Mouse (Mus musculus): Measurements from ENCODE around the gene Stpg3. TPM values are rescaled to one million over a fixed set of nuclear protein-coding genes. Genes with fewer than 3 reads are reported as not detected.

The Stpg3 gene
- polyA plus RNA-seq, 1 experiment from 2014 or later = not detected

GRCm38 (mm10) chr2:25200631-25201030 is 13.8 kb downstream of the Stpg3 start:
- Histone ChIP-seq H3K27ac (no peak overlapping the region), H3K9me3 (no peaks in the 10 kb centered on the region), H3K4me3 (replicated peaks) (no peak overlapping the region), H3K4me1 (0 out of 2 replicates have a peak, but pooled peaks cover 3% of the 10 kb centered on the region), H3K27me3 (replicated peaks) (no peaks in the 10 kb centered on the region), H3K36me3 (peaks cover 58% of the 10 kb centered on the region), H3K9ac (no peak overlapping the region), H3K4me2 (no peak overlapping the region)
- no peak for ATAC-seq (ENCODE audit: insufficient read depth, low FRiP score, low read depth)
- WGBS = 90% methylated on average over 2 of the region's 2 CpGs

- Histone ChIP-seq H3K4me2 (no peak overlapping the region), H3K9me3 (no peaks in the 10 kb centered on the region), H3K27me3 (replicated peaks) (0 out of 2 replicates have a peak, but pooled peaks cover 4% of the 10 kb centered on the region), H3K9ac (no peak overlapping the region), H3K4me1 (peaks cover 29% of the 10 kb centered on the region), H3K36me3 (peaks cover 34% of the 10 kb centered on the region), H3K4me3 (replicated peaks) (no peak overlapping the region), H3K27ac (0 out of 2 replicates have a peak overlapping the region, but pooled peaks have one; percentile 90)
- no peak for ATAC-seq (ENCODE audit: insufficient read depth, low FRiP score, low read depth)
Observed at GRCm38 (mm10) chr2:25197946-25198345, 16.5 kb downstream of the Stpg3 start.

GRCm38 (mm10) chr2:25197191-25197590 is 17.2 kb downstream of the Stpg3 start:
- Histone ChIP-seq H3K9ac (0 out of 2 replicates have a peak overlapping the region, but pooled peaks have one; percentile 4), H3K4me3 (replicated peaks) (peak overlapping the region; percentile 43; the same call in 1 of the 2 replicates), H3K27ac (peak overlapping the region; percentile 90), H3K4me2 (peak overlapping the region; percentile 66), H3K27me3 (replicated peaks) (0 out of 2 replicates have a peak, but pooled peaks cover 4% of the 10 kb centered on the region), H3K9me3 (no peaks in the 10 kb centered on the region), H3K4me1 (peaks cover 29% of the 10 kb centered on the region), H3K36me3 (peaks cover 26% of the 10 kb centered on the region)
- no peak for ATAC-seq (ENCODE audit: insufficient read depth, low FRiP score, low read depth)
- WGBS = 22% methylated on average over 2 of the region's 2 CpGs

GRCm38 (mm10) chr2:25196172-25196954 is 18.1 kb downstream of the Stpg3 start, which contains the start of gene Tor4a:
Gene Tor4a (minus strand): TSS chr2:25196886.
- Histone ChIP-seq H3K4me2 (peak within 1 kb of the TSS; percentile 66), H3K9ac (peak within 1 kb of the TSS; percentile 24), H3K9me3 (no peaks in the 10 kb centered on the region), H3K4me3 (replicated peaks) (peak within 1 kb of the TSS; percentile 43), H3K27me3 (replicated peaks) (0 out of 2 replicates have a peak, but pooled peaks cover 4% of the 10 kb centered on the region), H3K4me1 (peaks cover 29% of the 10 kb centered on the region), H3K36me3 (peaks cover 18% of the 10 kb centered on the region), H3K27ac (peak within 1 kb of the TSS; percentile 90)
- ATAC-seq (ENCODE audit: insufficient read depth, low FRiP score, low read depth) = peak; percentile 85
- WGBS = 8% methylated on average over 8 of the region's 8 CpGs

GRCm38 (mm10) chr2:25195211-25196156 is 19.0 kb downstream of the Stpg3 start:
- peaks cover 29% of the 10 kb centered on the region for H3K4me1 ChIP-seq
- H3K4me3 ChIP-seq (replicated peaks) = peak overlapping the region; percentile 43
- H3K9me3 ChIP-seq = no peaks in the 10 kb centered on the region
- H3K9ac ChIP-seq = peak overlapping the region; percentile 24
- 17% methylated on average over 55 of the region's 55 CpGs for WGBS
- peak overlapping the region; percentile 66 for H3K4me2 ChIP-seq
- peak; percentile 21; the same call in 1 of the 2 replicates for ATAC-seq (ENCODE audit: insufficient read depth, low FRiP score, low read depth)
- H3K36me3 ChIP-seq = peaks cover 10% of the 10 kb centered on the region
- peak overlapping the region; percentile 90 for H3K27ac ChIP-seq
- 0 out of 2 replicates have a peak, but pooled peaks cover 4% of the 10 kb centered on the region for H3K27me3 ChIP-seq (replicated peaks)

GRCm38 (mm10) chr2:25194486-25195171 is 19.8 kb downstream of the Stpg3 start:
- no peak overlapping the region for H3K9ac ChIP-seq
- peaks cover 29% of the 10 kb centered on the region for H3K4me1 ChIP-seq
- H3K4me3 ChIP-seq (replicated peaks) = peak overlapping the region; percentile 43
- H3K9me3 ChIP-seq = no peaks in the 10 kb centered on the region
- 0 out of 2 replicates have a peak, but pooled peaks cover 4% of the 10 kb centered on the region for H3K27me3 ChIP-seq (replicated peaks)
- WGBS = 80% methylated on average over 17 of the region's 17 CpGs
- no peak for ATAC-seq (ENCODE audit: insufficient read depth, low FRiP score, low read depth)
- H3K27ac ChIP-seq = peak overlapping the region; percentile 90; the same call in 1 of the 2 replicates
- 0 out of 2 replicates have a peak, but pooled peaks cover 2% of the 10 kb centered on the region for H3K36me3 ChIP-seq
- peak overlapping the region; percentile 66 for H3K4me2 ChIP-seq

- Histone ChIP-seq H3K9ac (no peak overlapping the region), H3K4me1 (peaks cover 29% of the 10 kb centered on the region), H3K9me3 (no peaks in the 10 kb centered on the region), H3K36me3 (no peaks in the 10 kb centered on the region), H3K27ac (peak overlapping the region; percentile 67; the same call in 1 of the 2 replicates), H3K27me3 (replicated peaks) (0 out of 2 replicates have a peak, but pooled peaks cover 4% of the 10 kb centered on the region), H3K4me2 (peak overlapping the region; percentile 66), H3K4me3 (replicated peaks) (no peak overlapping the region)
- ATAC-seq (ENCODE audit: insufficient read depth, low FRiP score, low read depth) = no peak
- 71% methylated on average over 5 of the region's 5 CpGs for whole genome bisulfite sequencing
Observed at GRCm38 (mm10) chr2:25194006-25194405, 20.4 kb downstream of the Stpg3 start.

- Histone ChIP-seq H3K4me2 (peak overlapping the region; percentile 32), H3K4me1 (peaks cover 29% of the 10 kb centered on the region), H3K9me3 (no peaks in the 10 kb centered on the region), H3K27ac (no peak overlapping the region), H3K4me3 (replicated peaks) (no peak overlapping the region), H3K36me3 (no peaks in the 10 kb centered on the region), H3K9ac (no peak overlapping the region), H3K27me3 (replicated peaks) (0 out of 2 replicates have a peak, but pooled peaks cover 4% of the 10 kb centered on the region)
- 2% methylated on average over 6 of the region's 6 CpGs for WGBS
- ATAC-seq (ENCODE audit: insufficient read depth, low FRiP score, low read depth) = peak; percentile 79
Observed at GRCm38 (mm10) chr2:25193330-25193770, 21.1 kb downstream of the Stpg3 start.

- Histone ChIP-seq H3K9me3 (no peaks in the 10 kb centered on the region), H3K27me3 (replicated peaks) (peaks cover 17% of the 10 kb centered on the region; the same call in 1 of the 2 replicates), H3K36me3 (no peaks in the 10 kb centered on the region), H3K9ac (no peak overlapping the region), H3K27ac (no peak overlapping the region), H3K4me3 (replicated peaks) (no peak overlapping the region), H3K4me1 (0 out of 2 replicates have a peak, but pooled peaks cover 11% of the 10 kb centered on the region), H3K4me2 (no peak overlapping the region)
- no peak for ATAC-seq (ENCODE audit: insufficient read depth, low FRiP score, low read depth)
- 81% methylated on average over 6 of the region's 6 CpGs for WGBS
Observed at GRCm38 (mm10) chr2:25187841-25188240, 26.6 kb downstream of the Stpg3 start.

- H3K36me3 ChIP-seq = no peaks in the 10 kb centered on the region
- H3K4me2 ChIP-seq = peak overlapping the region; percentile 98
- 32% methylated on average over 5 of the region's 5 CpGs for WGBS
- peaks cover 21% of the 10 kb centered on the region for H3K27me3 ChIP-seq (replicated peaks)
- H3K9ac ChIP-seq = no peak overlapping the region
- ATAC-seq (ENCODE audit: insufficient read depth, low FRiP score, low read depth) = no peak
- H3K9me3 ChIP-seq = no peaks in the 10 kb centered on the region
- H3K27ac ChIP-seq = no peak overlapping the region
- H3K4me1 ChIP-seq = 0 out of 2 replicates have a peak, but pooled peaks cover 15% of the 10 kb centered on the region
- H3K4me3 ChIP-seq (replicated peaks) = peak overlapping the region; percentile 53
Observed at GRCm38 (mm10) chr2:25186575-25186930, 27.9 kb downstream of the Stpg3 start.
